Mouse (Mus musculus): ENCODE data around the gene Tifab.

Gene Tifab

GRCm38 (mm10) chr13:56176310-56176709, 2.4 kb downstream of the Tifab start:
- no peak for DNase-seq (ENCODE audit: low read depth, low spot score)

- DNase-seq (ENCODE audit: low read depth, low spot score) = no peak
These were observed 2.8 kb downstream of the Tifab start for GRCm38 (mm10) chr13:56175848-56176247.

DNA sequence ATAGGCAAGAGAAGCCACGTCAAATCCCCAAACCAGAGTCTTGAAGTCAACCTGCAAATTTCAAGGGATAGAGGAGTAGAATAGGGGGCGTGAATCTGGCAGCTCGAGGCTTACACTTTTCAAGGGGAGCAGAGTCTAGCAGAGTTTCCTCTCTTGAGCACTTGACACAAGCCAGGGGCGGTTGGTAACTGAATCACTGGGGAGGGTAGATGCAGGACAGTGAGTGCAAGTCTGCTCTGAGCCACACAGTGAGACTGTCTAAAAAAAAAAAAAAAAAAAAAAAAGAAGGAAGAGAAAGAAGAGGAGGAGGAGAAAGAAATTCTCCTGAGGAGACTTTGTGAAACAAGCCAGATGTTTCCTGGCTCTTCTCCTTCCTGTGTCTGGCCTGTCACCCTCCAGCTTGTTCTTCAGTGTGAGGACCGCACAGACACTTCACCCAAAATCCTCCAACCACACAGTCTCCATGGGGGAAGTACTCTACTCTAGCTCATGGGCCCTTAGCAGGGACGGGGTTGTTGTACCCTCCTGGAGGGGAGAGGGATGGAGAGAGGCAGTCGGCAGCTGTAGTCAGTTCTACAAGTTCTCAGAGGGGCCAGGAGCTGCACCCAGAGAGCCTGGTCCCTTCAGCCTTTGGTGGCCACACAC, 5.7 kb downstream of the Tifab start:
- no peak for DNase-seq (ENCODE audit: low read depth, low spot score)

GRCm38 (mm10) chr13:56172106-56172505, 6.6 kb downstream of the Tifab start:
- no peak for DNase-seq (ENCODE audit: low read depth, low spot score)

DNA sequence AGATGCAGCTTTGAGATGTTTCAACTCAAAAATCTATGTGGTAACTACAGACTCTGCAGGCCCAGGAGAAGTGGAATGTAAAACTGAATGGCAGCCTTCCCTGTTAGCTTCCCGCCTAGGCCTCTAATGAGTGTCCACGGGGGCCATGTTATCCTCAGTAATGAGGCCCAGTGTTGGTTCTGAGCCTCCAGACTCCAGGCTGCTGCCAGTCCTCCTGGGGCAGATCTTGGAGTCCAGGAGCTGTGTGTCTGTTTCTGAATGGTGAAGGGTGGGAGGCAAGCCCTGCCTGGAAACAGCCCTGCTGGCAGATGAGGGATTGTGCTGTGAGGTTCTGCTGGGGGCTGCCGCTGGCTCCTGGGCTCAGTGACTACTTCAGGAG, 10.3 kb downstream of the Tifab start:
- no peak for DNase-seq (ENCODE audit: low read depth, low spot score)

DNA sequence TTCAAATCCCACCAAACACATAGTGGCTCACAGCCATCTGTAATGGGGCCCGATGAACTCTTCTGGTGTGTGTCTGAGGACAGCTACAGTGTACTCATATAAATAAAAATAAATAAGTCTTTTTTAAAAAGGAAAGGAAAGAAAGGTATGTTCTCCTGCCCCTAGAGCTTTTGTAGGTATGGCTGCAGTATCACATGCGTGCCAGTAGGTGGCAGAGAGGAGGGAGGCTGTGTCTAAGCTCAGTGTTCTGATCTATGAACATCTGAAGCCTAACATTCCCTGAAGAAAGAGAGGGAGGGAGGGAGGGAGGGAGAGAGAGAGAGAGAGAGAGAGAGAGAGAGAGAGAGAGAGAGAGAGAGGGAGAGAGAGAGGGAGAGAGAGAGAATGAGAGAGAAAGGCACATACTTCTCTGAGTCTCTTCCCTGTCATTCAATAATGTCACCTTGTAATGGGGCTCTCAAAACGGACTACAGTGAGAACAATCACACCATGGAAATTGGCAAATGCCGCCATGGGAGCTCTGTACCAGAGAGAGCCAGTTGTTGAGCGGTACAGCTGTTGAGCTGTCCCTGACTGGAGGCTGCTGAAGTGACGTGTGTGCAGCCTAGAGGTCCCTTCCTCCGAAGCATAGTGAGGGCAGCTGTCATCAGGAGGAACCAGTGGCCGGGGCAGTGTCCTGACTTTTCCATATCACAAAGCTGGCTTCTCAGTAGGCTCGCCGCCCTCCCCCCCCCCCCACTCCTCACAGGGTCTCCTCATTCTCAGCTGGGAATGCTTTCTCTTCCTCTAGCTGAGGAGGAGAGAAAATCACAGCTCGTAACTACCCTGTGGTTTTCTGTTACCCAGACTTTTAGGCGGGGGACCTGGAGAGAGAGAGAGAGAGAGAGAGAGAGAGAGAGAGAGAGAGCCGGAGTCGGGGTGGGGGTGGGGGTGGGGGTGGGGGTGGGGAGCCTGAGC, 11.0 kb downstream of the Tifab start:
- DNase-seq (ENCODE audit: low read depth, low spot score) = peak; percentile 25

- no peak for DNase-seq (ENCODE audit: low read depth, low spot score)
These were observed 13.1 kb downstream of the Tifab start for GRCm38 (mm10) chr13:56165561-56165960.

DNA sequence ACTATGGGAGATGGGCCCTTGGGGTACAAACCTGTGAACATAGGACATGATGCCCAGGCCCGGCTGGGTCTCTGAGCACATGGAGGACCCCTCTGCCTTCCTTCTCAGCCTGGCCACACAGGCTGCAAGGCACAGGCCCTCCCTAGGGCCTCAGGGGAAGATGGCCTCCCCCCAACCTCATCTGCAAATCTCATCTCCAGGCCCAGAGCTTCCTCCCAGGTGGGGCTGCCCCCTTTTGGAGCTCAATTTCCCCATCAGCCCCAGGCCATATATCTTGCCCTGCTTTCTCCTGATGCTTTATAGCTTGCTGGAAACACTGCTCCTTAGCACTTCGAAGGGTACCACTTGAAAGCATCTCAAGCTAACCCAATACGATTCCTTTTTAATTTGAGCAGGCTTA, 14.3 kb downstream of the Tifab start:
- DNase-seq (ENCODE audit: low read depth, low spot score) = no peak

GRCm38 (mm10) chr13:56163751-56164150, 14.9 kb downstream of the Tifab start:
- no peak for DNase-seq (ENCODE audit: low read depth, low spot score)

DNA sequence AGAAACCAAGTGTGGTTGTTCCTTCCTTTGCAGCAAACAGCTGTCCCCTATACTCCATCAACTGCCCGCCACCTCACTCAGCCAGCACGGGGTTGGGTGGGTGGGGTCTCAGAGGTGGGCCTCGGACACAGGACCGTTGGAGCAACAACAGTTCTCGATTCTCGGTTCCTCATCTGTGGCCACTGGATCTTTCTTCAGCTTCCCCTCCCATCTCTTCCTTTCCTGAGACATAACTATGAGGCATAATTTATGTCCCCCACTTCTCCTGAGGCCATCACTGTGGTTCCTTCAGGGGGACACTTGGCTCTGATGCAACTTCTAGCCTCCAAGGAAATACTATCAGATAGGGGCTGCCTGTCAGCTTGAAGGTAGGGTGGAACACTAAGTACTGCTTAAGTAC, 15.8 kb downstream of the Tifab start:
- no peak for DNase-seq (ENCODE audit: low read depth, low spot score)

DNA sequence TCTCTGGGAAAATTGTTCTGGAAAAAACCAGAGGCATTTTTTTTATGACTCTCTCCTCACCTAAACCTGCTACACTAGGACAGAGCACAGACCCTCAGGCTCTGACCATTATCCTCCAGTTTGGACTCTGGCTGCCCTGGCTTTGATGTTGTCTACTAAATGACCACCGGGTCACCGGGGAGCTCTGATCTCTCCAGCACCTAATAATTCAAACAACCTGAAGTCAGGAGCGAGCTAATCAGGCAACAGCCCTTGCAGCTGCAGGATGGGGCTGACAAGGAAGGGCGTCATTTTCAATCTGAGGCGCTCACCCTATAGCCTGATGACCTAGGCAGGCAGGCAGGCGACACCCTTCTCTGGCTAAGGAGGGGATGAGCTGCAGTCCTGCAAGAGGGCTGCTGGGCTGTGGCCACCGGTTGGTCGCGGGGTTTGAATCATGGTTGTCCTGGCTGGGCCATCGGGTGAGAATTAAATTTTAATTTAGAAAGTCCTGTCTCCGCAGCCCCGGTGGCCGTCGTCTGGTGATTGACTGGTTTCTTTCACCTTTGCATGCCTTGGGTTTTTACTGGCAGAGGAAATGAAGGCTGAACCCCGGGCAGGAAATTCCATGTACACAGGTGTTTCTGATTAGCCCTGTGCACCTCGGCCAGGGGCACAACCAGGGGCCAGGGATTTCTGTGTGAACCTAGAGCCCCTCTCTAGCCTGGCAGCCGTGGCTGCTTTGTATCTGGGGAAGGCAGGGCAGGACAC, 18.9 kb downstream of the Tifab start:
- DNase-seq (ENCODE audit: low read depth, low spot score) = no peak

- peak; percentile 18 for DNase-seq (ENCODE audit: low read depth, low spot score)
These were observed 19.6 kb downstream of the Tifab start for GRCm38 (mm10) chr13:56159016-56159601.

DNA sequence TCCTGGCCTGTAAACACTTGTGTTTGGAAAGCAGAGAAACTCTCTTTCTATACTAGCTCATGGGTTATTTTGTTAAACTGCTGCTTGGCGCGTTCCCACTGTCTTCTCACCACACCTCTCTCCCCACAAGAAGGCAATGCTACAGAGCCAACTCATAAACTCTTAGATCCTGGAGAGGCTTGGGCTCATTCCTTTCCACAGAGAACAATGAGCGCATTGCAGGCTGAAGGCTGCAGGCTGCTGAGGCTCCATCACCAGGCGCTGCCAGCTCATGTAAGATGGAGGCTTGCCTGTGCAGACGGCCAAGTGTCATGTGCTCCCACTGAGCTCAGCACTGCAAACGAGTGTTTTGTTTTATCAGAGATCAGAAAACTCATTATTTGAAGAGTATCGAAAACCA, 23.0 kb downstream of the Tifab start:
- DNase-seq (ENCODE audit: low read depth, low spot score) = no peak

GRCm38 (mm10) chr13:56155048-56155447, 23.6 kb downstream of the Tifab start:
- DNase-seq (ENCODE audit: low read depth, low spot score) = no peak

DNA sequence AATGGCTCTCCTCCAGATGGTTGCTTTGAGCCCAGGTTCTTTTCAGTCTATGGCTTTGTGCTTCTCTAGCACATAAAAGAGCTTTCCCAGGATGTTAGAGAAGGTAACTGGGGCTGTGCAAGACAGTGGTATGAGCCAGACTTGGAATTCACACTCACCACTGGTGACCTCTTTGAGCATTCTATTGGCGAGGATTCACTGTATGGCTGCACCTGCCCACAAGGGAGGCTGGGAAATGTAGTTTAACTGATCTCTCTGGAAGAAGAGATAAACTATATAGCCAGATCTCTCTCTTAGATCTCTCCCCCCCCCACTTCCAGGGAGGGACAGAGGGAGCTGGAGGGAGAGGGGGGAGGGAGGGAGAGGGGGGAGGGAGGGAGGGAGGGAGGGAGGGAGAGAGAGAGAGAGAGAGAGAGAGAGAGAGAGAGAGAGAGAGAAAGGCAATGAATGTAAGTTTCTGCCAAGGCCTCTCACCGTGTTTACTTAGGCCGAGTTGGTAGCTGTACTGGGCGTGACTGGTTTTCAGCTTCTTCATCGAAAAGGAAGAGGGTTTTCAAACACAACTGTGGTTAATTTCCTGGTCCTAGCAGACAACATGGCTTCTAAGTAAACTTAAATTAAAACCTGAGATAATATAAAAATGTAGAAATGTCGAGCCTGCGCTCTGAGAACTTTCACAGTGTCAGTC, 25.8 kb downstream of the Tifab start:
- no peak for DNase-seq (ENCODE audit: low read depth, low spot score)

GRCm38 (mm10) chr13:56151404-56152226, 27.1 kb downstream of the Tifab start:
- DNase-seq (ENCODE audit: low read depth, low spot score) = peak; percentile 81

GRCm38 (mm10) chr13:56145523-56145922, 33.2 kb downstream of the Tifab start:
- DNase-seq (ENCODE audit: low read depth, low spot score) = peak; percentile 45

DNA sequence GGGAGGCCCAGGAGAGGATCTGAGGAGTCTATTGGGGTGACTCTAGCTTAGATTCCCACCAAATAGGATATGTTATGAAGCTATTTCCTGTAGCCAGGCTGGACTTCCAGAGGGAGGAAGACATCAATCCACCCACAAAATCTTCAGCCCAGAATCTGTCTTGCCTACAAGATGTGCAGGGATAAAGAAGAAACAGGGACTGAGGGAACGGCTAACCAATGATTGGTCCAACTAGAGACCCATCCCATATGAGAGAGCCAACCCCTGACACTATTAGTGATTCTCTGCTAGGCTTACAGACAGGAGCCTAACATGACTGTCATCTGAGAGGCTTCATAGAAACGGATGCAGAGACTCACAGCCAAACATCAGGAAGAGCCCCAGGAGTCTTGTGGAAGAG, 34.7 kb downstream of the Tifab start:
- DNase-seq (ENCODE audit: low read depth, low spot score) = no peak

- no peak for DNase-seq (ENCODE audit: low read depth, low spot score)
These were observed 35.6 kb downstream of the Tifab start for GRCm38 (mm10) chr13:56143151-56143513.

DNA sequence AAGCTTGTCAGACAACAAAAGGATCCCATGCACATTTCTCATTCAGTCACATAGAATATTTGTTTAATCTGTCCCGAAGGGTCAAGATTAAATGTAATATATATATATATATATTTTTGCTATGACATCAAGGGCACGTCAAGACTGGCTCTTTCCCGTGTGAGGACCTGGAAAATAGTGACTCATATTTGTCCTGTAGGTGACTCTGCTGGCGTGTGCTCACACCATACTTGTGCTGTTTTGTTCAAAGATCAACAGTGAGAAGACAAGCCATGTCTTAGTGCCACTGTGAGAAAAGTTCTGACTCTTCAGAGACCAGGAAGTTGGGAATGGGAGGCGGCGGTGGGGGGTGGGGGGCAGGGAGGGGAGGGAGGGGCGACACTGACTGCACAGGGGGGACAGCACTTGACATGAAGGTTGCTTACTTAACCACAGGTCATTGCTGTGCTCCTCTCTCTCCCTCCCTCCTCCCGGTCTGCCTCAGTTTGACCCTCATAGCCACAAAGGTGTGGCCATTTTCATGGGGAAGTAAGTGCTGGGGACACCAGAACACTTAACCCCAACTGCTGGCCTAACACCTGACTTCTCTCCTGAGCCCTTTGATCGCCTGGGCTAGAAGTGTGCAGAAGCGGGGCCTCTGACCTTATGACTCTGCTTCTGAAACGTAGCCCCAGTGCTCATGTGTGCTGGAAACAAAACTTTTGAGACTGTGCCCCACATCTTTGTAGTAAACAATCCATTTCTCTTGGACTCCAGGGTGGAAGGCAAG, 36.1 kb downstream of the Tifab start:
- DNase-seq (ENCODE audit: low read depth, low spot score) = no peak

Data from CD4-positive helper T cell, adult 2 months (primary cell).